Mouse (Mus musculus) olfactory bulb, adult 2 months (tissue): ENCODE results near the gene Apc2. TPM values are rescaled to one million over a fixed set of nuclear protein-coding genes. Genes with fewer than 3 reads are reported as not detected.

Experiments used
- H3K27ac ChIP-seq: fragments of 200-500 bp; 2 replicates; pipeline ENCODE4 v1.5.1; 2012; ENCODE audit warnings: low read depth, low read length; ENCODE audit not compliant: insufficient read depth
- H3K4me1 ChIP-seq: fragments of 200-500 bp; 2 replicates; pipeline ENCODE4 v1.6.1; 2012; ENCODE audit warnings: low read length; ENCODE audit not compliant: control insufficient read depth, insufficient read depth
- H3K4me3 ChIP-seq: fragments of 200-500 bp; 2 replicates; pipeline ENCODE4 v1.5.1; 2012; ENCODE audit warnings: mild to moderate bottlenecking, low read depth, low read length, moderate library complexity; ENCODE audit not compliant: insufficient read depth
- CTCF ChIP-seq: fragments of 200-500 bp; IDR thresholded peaks from 2 replicates; pipeline ENCODE4 v1.5.1; 2012; ENCODE audit warnings: low read depth, mild to moderate bottlenecking, low read length, moderate library complexity; ENCODE audit not compliant: insufficient read depth
- POLR2A ChIP-seq: fragments of 200-500 bp; IDR thresholded peaks from 2 replicates; pipeline ENCODE4 v1.6.1; 2012; ENCODE audit warnings: mild to moderate bottlenecking, low read depth, low read length, moderate library complexity; ENCODE audit not compliant: insufficient read depth
- WGBS: fragments of 180-500 bp; shearing (Covaris S2); methylation state at CpG from one replicate; pipeline ENCODE4 v1.1.7; 2018; 5-methylcytosine and 5-hydroxymethylcytosine counted together
- polyA plus RNA-seq: library from polyadenylated mRNA; stranded (reverse); fragments of >200 nt; gene quantifications from 2 replicates; pipeline ENCODE4 v1.2.4, GENCODE M21; 2012; ENCODE audit warnings: low replicate concordance; ENCODE audit not compliant: missing spikeins, insufficient read depth, insufficient read length

Gene Apc2
- polyA plus RNA-seq, 1 experiment, result not detected

DNA sequence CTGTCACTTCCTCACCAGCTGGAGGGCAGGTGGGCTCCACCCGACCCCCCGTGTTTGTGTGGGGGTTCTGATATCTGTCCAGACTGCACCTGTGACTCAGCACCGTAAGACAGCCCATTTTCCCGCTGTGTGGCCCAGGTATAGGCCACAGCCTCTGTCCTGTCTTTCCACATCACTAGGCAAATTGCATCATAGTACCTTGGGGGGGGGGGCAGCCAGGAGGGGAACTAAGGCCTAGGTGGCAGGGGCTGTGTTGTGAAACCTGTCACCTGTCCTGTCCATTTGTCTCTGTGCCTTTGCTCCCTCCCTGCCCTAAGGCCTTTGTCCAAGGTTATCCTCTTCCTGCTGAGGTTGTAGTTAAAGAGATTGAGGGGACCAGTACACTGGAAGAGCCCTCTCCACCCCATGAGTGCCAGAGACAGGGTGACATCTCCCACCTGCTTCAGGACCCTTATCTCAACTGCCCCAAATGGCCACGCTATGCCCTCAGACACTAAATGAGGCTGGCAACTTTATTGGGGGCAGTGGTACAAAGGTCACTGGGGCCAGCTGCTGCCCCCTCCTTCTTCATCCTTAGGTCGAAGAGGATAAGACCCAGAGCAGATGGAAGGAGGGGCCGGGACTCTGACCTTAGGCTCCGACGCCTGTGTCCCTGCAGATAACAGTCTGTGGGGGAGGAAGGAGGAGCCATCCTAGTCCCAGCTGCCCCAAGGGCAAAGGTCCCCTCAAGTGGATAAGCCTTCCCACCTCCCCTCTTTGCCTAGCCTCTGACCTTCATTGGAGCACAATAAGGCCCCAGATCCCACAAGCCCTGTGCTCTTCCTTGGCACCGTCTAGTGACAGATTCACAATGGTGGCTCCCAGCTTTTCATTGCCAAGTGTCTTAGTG is 36.1 kb downstream of the Apc2 start:
- no peak overlapping the region for H3K4me3 ChIP-seq
- no peak overlapping the region for H3K27ac ChIP-seq
- 84% methylated on average over 10 of the region's 10 CpGs for WGBS
- TF ChIP-seq POLR2A (no peak), CTCF (no peak)
- H3K4me1 ChIP-seq, result peaks cover 12% of the 10 kb centered on the region

DNA sequence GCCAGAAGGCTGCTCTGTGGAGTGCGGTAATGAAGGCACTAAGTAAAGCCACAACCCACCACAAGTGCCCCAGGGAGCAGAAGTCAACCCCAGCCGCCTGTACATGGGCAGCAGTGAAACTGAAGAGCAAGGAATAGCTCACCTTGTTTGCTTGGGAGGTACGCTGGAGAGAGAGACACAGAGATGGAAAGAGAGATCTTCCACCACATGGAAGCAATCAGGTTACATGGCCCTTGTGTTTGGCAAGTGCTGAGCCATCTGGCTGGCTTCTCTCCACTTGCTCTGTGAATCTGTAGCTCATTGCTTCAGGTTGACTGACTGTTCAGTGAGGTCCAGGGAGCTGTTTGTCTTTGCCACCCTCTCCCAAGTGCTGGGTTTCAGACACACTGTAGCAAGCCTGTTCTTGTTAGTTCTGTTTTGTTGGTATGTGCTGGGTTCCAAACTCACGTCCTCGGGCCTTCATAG is 36.8 kb downstream of the Apc2 start:
- Histone ChIP-seq H3K4me1 (peaks cover 12% of the 10 kb centered on the region), H3K4me3 (no peak overlapping the region), H3K27ac (no peak overlapping the region)
- WGBS, result 92% methylated on average over 5 of the region's 5 CpGs
- TF ChIP-seq CTCF (no peak), POLR2A (no peak)

DNA sequence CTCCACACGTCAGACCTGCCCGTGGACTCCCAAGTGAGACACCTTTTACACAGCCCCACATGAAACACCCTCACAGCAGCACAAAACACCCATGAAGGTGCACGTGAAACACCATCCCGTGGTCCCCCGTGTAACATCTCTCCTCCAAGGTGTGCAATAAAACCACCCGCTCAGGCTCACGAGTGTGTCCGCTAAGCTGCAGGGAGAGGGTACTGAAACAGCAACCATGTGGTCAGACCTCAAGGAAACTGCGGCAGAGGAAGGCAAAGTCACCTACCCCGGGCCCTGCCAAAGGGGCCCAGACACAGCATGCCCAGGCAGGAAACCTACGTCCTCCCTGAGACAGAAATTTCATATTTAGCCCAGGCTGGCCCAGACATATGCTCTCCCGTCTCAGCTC is 40.5 kb downstream of the Apc2 start:
- Histone ChIP-seq H3K4me1 (peaks cover 2% of the 10 kb centered on the region; the same call in 1 of the 2 replicates), H3K4me3 (no peak overlapping the region), H3K27ac (no peak overlapping the region)
- WGBS, result 94% methylated on average over 12 of the region's 12 CpGs
- TF ChIP-seq CTCF (no peak), POLR2A (no peak)

DNA sequence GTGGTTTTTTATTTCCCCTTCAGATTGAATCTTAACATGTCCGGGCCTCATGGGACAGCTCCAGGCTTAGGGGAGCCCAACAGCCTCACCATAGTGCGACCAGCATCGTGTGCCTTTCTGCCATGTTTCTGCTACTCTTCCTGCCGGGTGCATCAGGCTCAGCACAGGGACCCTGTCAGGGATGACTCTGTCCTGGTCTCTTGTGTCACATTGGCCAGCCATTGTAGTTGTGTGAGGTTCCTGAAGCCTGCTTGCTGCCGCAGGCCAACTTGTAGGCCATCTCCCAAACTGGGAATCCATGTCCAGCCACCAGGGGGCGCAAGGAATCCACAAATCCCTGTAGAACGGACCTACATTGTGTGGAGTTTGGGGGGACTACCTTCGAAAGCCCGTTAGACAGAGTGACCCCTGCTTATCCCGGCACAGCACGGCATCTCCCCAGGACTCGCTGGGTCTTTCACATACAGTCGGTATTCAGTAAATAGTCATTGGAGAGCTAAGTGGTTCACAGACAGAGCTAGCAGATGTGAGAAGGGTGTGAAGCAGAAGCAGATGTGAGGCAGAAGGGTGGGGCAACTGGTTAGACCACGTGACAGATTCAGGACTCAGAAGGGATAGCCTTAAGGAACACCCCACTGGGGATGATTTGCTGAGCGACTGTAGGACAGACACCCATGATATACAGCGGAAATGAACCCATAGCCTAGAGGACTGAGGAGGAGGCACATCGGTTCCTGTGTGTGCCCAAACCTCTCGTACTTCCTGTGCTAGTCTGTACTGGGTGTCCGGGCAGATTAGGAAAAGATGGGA is 44.4 kb downstream of the Apc2 start:
- Histone ChIP-seq H3K4me1 (peaks cover 32% of the 10 kb centered on the region), H3K4me3 (no peak overlapping the region), H3K27ac (no peak overlapping the region)
- TF ChIP-seq POLR2A (no peak), CTCF (peak; percentile 74)
- WGBS, result 25% methylated on average over 19 of the region's 19 CpGs

DNA sequence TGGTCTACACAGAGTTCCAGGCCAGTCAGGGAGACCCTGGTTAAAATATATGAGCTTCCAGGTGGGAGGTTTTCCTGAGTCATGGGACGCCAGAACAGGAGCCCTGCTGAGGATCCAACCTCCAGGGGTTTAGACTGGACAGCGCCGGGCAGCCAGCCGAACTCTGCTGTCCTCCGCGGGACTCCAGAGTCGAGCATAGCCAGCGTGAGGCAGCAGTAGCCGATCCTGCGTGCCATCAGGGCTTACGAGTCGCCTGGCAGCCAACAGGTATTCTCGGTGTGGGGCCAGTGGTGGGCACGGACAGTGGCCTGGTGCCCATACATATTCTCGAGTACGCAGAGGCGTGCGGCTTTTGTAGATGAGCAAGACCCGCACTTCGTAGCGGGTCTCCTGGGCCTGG is 45.2 kb downstream of the Apc2 start:
- H3K4me1 ChIP-seq, result peaks cover 35% of the 10 kb centered on the region
- H3K27ac ChIP-seq, result no peak overlapping the region
- WGBS, result 40% methylated on average over 21 of the region's 21 CpGs
- TF ChIP-seq CTCF (no peak), POLR2A (no peak)
- no peak overlapping the region for H3K4me3 ChIP-seq

DNA sequence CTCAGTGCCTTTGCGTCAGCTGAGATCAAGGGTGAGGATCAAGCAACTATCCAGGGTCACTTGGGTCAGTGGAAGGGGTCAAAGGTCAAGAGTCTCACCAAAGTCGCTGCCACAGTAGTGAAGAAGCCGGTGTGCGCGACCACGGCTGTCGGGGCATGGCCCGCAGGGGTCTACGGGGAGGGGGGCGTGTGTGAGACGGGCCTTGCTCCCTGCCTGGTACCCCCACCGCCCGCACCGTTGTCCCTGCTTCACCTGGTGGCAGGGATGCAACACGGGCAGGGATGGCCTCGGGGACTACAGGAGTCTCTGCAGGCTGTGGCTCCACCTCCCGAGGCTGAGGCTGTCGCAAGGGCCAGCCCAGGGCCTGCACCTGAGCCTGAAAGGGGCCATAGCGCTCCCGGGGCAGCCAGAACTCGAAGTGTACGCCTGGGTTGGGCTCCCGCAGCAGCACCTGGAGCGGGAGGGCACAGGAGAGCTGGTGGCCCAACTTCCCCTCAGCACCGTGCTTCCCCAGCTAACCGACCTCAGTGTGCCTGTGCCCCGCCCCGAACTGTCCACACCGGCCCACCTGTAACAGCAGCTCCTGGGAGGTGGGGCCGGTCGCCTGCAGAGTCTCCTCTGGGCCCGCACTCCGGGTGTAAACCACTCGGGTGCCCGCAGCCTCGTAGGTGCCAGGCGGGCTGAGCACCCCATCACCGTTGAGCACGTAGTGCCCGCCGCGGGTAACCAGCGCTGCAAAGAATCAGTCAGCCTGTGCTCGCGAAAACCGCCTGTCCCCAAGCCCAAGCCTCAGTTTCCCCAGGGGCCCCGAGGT is 45.9 kb downstream of the Apc2 start:
- Histone ChIP-seq H3K4me1 (peaks cover 35% of the 10 kb centered on the region), H3K27ac (no peak overlapping the region), H3K4me3 (no peak overlapping the region)
- WGBS, result 10% methylated on average over 47 of the region's 47 CpGs
- TF ChIP-seq CTCF, result no peak
- no peak for TF ChIP-seq POLR2A

DNA sequence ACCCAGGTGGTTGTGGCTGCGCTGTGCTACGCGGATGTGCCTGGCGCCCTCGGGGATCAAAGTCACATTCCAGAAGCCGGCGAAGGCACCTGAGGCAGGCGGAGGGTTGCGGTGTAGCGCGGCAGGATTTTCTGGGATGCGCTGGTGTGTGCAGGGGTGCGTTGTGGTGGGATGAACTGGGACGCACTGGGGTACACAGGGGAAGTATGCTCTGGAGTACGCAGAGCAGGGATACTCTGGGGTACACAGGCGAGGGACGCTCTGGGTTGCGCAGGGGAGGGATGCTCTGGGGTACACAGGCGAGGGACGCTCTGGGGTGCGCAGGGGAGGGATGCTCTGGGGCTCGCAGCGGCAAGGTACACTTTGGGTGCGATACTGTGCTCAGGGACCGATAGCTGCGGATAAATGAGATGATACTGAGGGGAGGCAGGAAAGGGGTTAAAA is 46.5 kb downstream of the Apc2 start:
- 4% methylated on average over 26 of the region's 26 CpGs for WGBS

DNA sequence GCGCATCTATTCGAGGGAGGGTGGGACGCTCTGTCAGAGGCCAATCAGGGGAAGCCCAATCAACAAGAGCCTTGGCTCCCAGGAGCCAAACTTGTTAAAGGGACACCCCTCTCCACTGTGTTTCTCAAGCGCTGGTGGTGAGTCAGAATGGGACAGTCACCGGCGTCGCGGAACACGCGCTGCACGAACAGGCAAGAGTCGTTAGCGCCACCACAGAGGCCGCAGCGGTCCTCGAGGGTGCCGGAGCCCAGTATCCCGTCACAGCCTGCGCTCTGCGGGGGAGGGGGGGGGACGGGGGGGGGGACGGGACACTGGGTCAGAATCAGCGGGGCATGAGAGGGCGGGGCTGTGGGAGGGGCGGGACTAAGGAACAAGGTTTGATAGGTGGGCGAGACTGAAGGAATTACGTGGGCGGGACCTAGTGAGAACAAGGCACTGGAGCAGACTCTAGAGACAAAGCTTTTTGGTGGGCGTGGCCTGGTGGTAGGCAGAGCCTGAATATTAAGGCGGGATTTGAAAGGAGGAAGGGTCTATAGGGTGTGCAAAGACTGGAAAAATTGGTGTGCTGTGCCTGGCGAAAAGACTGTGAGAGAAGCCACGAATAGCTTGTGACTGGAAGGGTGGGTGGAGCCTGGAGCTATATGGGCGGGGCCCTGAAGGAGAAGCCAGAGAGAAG is 47.1 kb downstream of the Apc2 start:
- Histone ChIP-seq H3K4me3 (peak overlapping the region; percentile 22), H3K27ac (no peak overlapping the region), H3K4me1 (peaks cover 40% of the 10 kb centered on the region)
- WGBS, result 2% methylated on average over 29 of the region's 33 CpGs
- no peak for TF ChIP-seq CTCF
- no peak for TF ChIP-seq POLR2A

More for the DNA sequence above, 46.5 kb downstream of the Apc2 start:
- H3K27ac ChIP-seq, result no peak overlapping the region
- TF ChIP-seq CTCF, result no peak
- TF ChIP-seq POLR2A, result no peak
- H3K4me1 ChIP-seq, result peaks cover 35% of the 10 kb centered on the region
- H3K4me3 ChIP-seq, result peak overlapping the region; percentile 22
